Mouse (Mus musculus) gastrocnemius, adult 2 months (tissue): ENCODE measurements at regions not wholly inside any gene's neighbourhood (a gene's known extent, or its start where the extent isn't known, plus 50 kb on each side); places are given as distances from the start of the nearest gene placed in this dataset.
"Not testable (repeated sequence)": the region's sequence is repeated elsewhere in the genome, so short reads cannot be mapped to it uniquely, and the experiment has no call there.

ENCODE experiments used
- DNase-seq: peaks from one replicate; pipeline ENCODE4 v3.0.0; 2022
- H3K27ac ChIP-seq: fragments of 200-600 bp; 2 replicates; pipeline ENCODE4 v1.8.1; 2022; ENCODE audit warnings: mild to moderate bottlenecking
- H3K4me3 ChIP-seq: fragments of 200-600 bp; 2 replicates; pipeline ENCODE4 v1.8.1; 2022; ENCODE audit warnings: mild to moderate bottlenecking, moderate library complexity
- CTCF ChIP-seq: fragments of 200-600 bp; IDR thresholded peaks from 2 replicates; pipeline ENCODE4 v1.8.1; 2022; ENCODE audit warnings: antibody characterized with exemption, mild to moderate bottlenecking, moderate library complexity
- intact Hi-C: fragments of 180-260 bp; cut with DNase I; formaldehyde crosslinking; loops from one replicate; pipeline ENCODE4 v1.15.1; 2025

GRCm38 (mm10) chr14:19327321-19327720 lies 91.4 kb downstream of the Gm21738 start:
- Histone ChIP-seq H3K4me3 (no peak overlapping the region), H3K27ac (no peak overlapping the region)
- no peak for DNase-seq
- intact Hi-C loops: no loop called here
- no peak for TF ChIP-seq CTCF

- DNase-seq: no peak
- H3K27ac ChIP-seq: no peak overlapping the region
- intact Hi-C loops: no loop called here
- no peak overlapping the region for H3K4me3 ChIP-seq
- no peak for TF ChIP-seq CTCF
Measured at GRCm38 (mm10) chr14:19311614-19312013, 107.1 kb downstream of the Gm21738 start.

GRCm38 (mm10) chr14:19302859-19303258 lies 115.9 kb downstream of the Gm21738 start:
- DNase-seq, H3K4me3 ChIP-seq, intact Hi-C loops, H3K27ac ChIP-seq: not testable (repeated sequence)

- intact Hi-C loops: no loop called here
Measured at GRCm38 (mm10) chr14:19279096-19279495, 139.6 kb downstream of the Gm21738 start.

GRCm38 (mm10) chr14:19277777-19278385 lies 140.8 kb downstream of the Gm21738 start:
- no peak overlapping the region for H3K27ac ChIP-seq
- H3K4me3 ChIP-seq: no peak overlapping the region
- TF ChIP-seq CTCF: no peak
- intact Hi-C loops: no loop called here
- peak; percentile 62 for DNase-seq

More at GRCm38 (mm10) chr14:19279096-19279495, 139.6 kb downstream of the Gm21738 start:
- no peak overlapping the region for H3K27ac ChIP-seq
- DNase-seq: no peak
- TF ChIP-seq CTCF: no peak
- no peak overlapping the region for H3K4me3 ChIP-seq
